Mouse (Mus musculus): ENCODE results near the gene Fras1.

The Fras1 gene

GRCm38 (mm10) chr5:96792936-96793718, 419.4 kb downstream of the Fras1 start, which contains the start of gene Anxa3:
Anxa3 (plus strand) TSS chr5:96793339.
- no peak for DNase-seq (ENCODE audit: low spot score)

GRCm38 (mm10) chr5:96793953-96794635, 420.3 kb downstream of the Fras1 start:
- no peak for DNase-seq (ENCODE audit: low spot score)

GRCm38 (mm10) chr5:96795752-96796151, 422.0 kb downstream of the Fras1 start:
- DNase-seq (ENCODE audit: low spot score), result no peak

- no peak for DNase-seq (ENCODE audit: low spot score)
These were observed 423.7 kb downstream of the Fras1 start for GRCm38 (mm10) chr5:96797465-96797864.

GRCm38 (mm10) chr5:96799165-96799564, 425.4 kb downstream of the Fras1 start:
- DNase-seq (ENCODE audit: low spot score), result no peak

GRCm38 (mm10) chr5:96799969-96800368, 426.2 kb downstream of the Fras1 start:
- DNase-seq (ENCODE audit: low spot score), result no peak

GRCm38 (mm10) chr5:96802185-96802584, 428.4 kb downstream of the Fras1 start:
- DNase-seq (ENCODE audit: low spot score), result no peak

- DNase-seq (ENCODE audit: low spot score), result no peak
These were observed 429.3 kb downstream of the Fras1 start for GRCm38 (mm10) chr5:96803091-96803490.

- no peak for DNase-seq (ENCODE audit: low spot score)
These were observed 430.5 kb downstream of the Fras1 start for GRCm38 (mm10) chr5:96804304-96804703.

GRCm38 (mm10) chr5:96804813-96805212, 431.1 kb downstream of the Fras1 start:
- no peak for DNase-seq (ENCODE audit: low spot score)

- DNase-seq (ENCODE audit: low spot score), result no peak
These were observed 436.9 kb downstream of the Fras1 start for GRCm38 (mm10) chr5:96810620-96811019.

GRCm38 (mm10) chr5:96824769-96825327, 451.1 kb downstream of the Fras1 start:
- peak; percentile 1 for DNase-seq (ENCODE audit: low spot score)

GRCm38 (mm10) chr5:96827176-96827575, 453.4 kb downstream of the Fras1 start:
- DNase-seq (ENCODE audit: low spot score), result no peak

Data from T-cell, adult 2 months (primary cell).